8 mouse cellular contexts compared by ENCODE assay signal in genomic region chr16:31492921-31493549, GRCm38 (mm10).
A peak's percentile ranks its signal among the peaks of the same experiment; 100 is the strongest.
DNase-seq lines count a peak whose midpoint lies in the region; ATAC-seq and TF ChIP-seq lines count a peak whose summit lies in the region.

No protein-coding gene starts in this region.

- no peaks in the 10 kb centered on the region for H3K9me3 ChIP-seq in forebrain, embryonic 14.5 days (replicated peaks; ENCODE audit: control insufficient read depth, low read length)
- no peaks in the 10 kb centered on the region for H3K9me3 ChIP-seq in lung, embryonic 16.5 days (ENCODE audit: control insufficient read depth, low read length)

- TF ChIP-seq POLR2A in heart, adult 2 months (IDR thresholded peaks at IDR 0.05; ENCODE audit: insufficient read depth, low read depth, low read length), result no peak

- DNase-seq in heart, adult 2 months, result peak; percentile 29 to 38
- DNase-seq in heart, postnatal 4 days, result no peak
- DNase-seq in forebrain, embryonic 14.5 days (ENCODE audit: low spot score), result peak; percentile 44
- no peak for DNase-seq in right cerebral cortex, postnatal 36 days (ENCODE audit: low spot score in 2 of 2)
- no peak for DNase-seq in right cerebral cortex, adult 2 months (ENCODE audit: low spot score in 2 of 2)

- no peak for TF ChIP-seq CTCF in heart, adult 2 months (IDR thresholded peaks at IDR 0.05)

- peaks cover 7% of the 10 kb centered on the region for H3K4me1 ChIP-seq in heart, adult 2 months (ENCODE audit: control insufficient read depth, insufficient read depth, low read length)
- peaks cover 2% of the 10 kb centered on the region; the same call in 1 of the 2 replicates for H3K4me1 ChIP-seq in brown adipose tissue, adult 24 weeks (ENCODE audit: control insufficient read depth, insufficient read depth, insufficient read length, low read length)
- peaks cover 31% of the 10 kb centered on the region for H3K4me1 ChIP-seq in forebrain, embryonic 14.5 days (ENCODE audit: control insufficient read depth, insufficient read depth, low read length)
- H3K4me1 ChIP-seq in lung, embryonic 16.5 days (replicated peaks; ENCODE audit: control insufficient read depth, insufficient read depth, low read length), result peaks cover 17% of the 10 kb centered on the region

- no peaks in the 10 kb centered on the region for H3K36me3 ChIP-seq in heart, adult 2 months (ENCODE audit: control insufficient read depth, insufficient read depth, low read length)
- no peaks in the 10 kb centered on the region for H3K36me3 ChIP-seq in forebrain, embryonic 14.5 days (ENCODE audit: control insufficient read depth, insufficient read depth, low read length)
- no peaks in the 10 kb centered on the region for H3K36me3 ChIP-seq in lung, embryonic 16.5 days (ENCODE audit: control insufficient read depth, insufficient read depth, low read length)

- no peaks in the 10 kb centered on the region for H3K79me2 ChIP-seq in heart, adult 2 months (replicated peaks; ENCODE audit: control insufficient read depth, insufficient read depth, low read length)

- no peak overlapping the region for H3K4me2 ChIP-seq in forebrain, embryonic 14.5 days (ENCODE audit: low read length)
- H3K4me2 ChIP-seq in lung, embryonic 16.5 days (ENCODE audit: low read depth, low read length), result peak overlapping the region; percentile 28

- no peak overlapping the region for H3K4me3 ChIP-seq in heart, adult 2 months
- no peak overlapping the region for H3K4me3 ChIP-seq in brown adipose tissue, adult 24 weeks (ENCODE audit: insufficient read depth, low read depth, low read length)
- H3K4me3 ChIP-seq in forebrain, embryonic 14.5 days (ENCODE audit: low read depth, low read length), result no peak overlapping the region
- H3K4me3 ChIP-seq in lung, embryonic 16.5 days (ENCODE audit: low read length), result no peak overlapping the region

- TF ChIP-seq EP300 in heart, adult 2 months (IDR thresholded peaks at IDR 0.05; ENCODE audit: insufficient read depth, low read depth, low read length), result no peak

- intact Hi-C loops in heart, adult 2 months (cut with DNase I), result no loop called here

- no peak for ATAC-seq in forebrain, embryonic 14.5 days
- peak; percentile 22; the same call in 1 of the 2 replicates for ATAC-seq in lung, embryonic 16.5 days (ENCODE audit: low read depth)
- no peak for ATAC-seq in frontal cortex, adult (ENCODE audit: low TSS enrichment)

- WGBS in heart, adult 2 months, result 46% methylated on average over 12 of the region's 12 CpGs
- 20% methylated on average over 12 of the region's 12 CpGs for WGBS in forebrain, embryonic 14.5 days
- WGBS in lung, embryonic 16.5 days, result 16% methylated on average over 12 of the region's 12 CpGs

- H3K27me3 ChIP-seq in heart, adult 2 months (ENCODE audit: control insufficient read depth, insufficient read depth, low read length), result no peaks in the 10 kb centered on the region
- H3K27me3 ChIP-seq in forebrain, embryonic 14.5 days (replicated peaks; ENCODE audit: control insufficient read depth, insufficient read depth, low read length), result no peaks in the 10 kb centered on the region
- no peaks in the 10 kb centered on the region for H3K27me3 ChIP-seq in lung, embryonic 16.5 days (ENCODE audit: control insufficient read depth, insufficient read depth, low read depth, low read length)

- no peak overlapping the region for H3K27ac ChIP-seq in heart, adult 2 months
- H3K27ac ChIP-seq in brown adipose tissue, adult 24 weeks (replicated peaks; ENCODE audit: low read depth, low read length), result peak overlapping the region; percentile 88
- peak overlapping the region; percentile 2; the same call in 1 of the 2 replicates for H3K27ac ChIP-seq in forebrain, embryonic 14.5 days (ENCODE audit: low read depth, low read length)
- H3K27ac ChIP-seq in lung, embryonic 16.5 days (ENCODE audit: low read length), result peak overlapping the region; percentile 64

- no peak overlapping the region for H3K9ac ChIP-seq in heart, adult 2 months (ENCODE audit: low read depth, low read length)
- H3K9ac ChIP-seq in forebrain, embryonic 14.5 days (ENCODE audit: low read length), result no peak overlapping the region
- H3K9ac ChIP-seq in lung, embryonic 16.5 days (ENCODE audit: low read length), result no peak overlapping the region; the same call in 1 of the 2 replicates

Comparison
In these comparisons a context has a peak if more than half of its experiments do, and no peak if none do; other contexts are left out.
1. DNase-seq: peak in heart, adult 2 months (2 of 2) and forebrain, embryonic 14.5 days (single experiment); none in heart, postnatal 4 days (single experiment), right cerebral cortex, postnatal 36 days (0 of 2) and right cerebral cortex, adult 2 months (0 of 2).